ENCODE assay signal across 10 mouse cellular contexts in genomic region chr7:75107441-75107840, GRCm38 (mm10).
DNase-seq lines count a peak whose midpoint lies in the region; ATAC-seq lines count a peak whose summit lies in the region.
"Had no signal": no experiment of that assay in that cellular context is flagged by ENCODE, and none has a peak within 500 bp of the region (broad histone marks: within the 10 kb centered on the region; RNA-seq: fewer than 3 reads in every experiment).

No protein-coding gene starts in this region.

- peaks cover 4% of the 10 kb centered on the region; the same call in 1 of the 2 replicates for H3K4me1 ChIP-seq in neural tube, embryonic 15.5 days
- H3K4me1 ChIP-seq: heart, embryonic 13.5 days had no signal

- no peak for ATAC-seq in neural tube, embryonic 15.5 days (ENCODE audit: low FRiP score)

- intact Hi-C loops in gastrocnemius, postnatal 36 days (cut with DNase I) = loop anchor here (5.0 kb wide), 1 partner anchor 685 kb away; no protein-coding TSS in a partner anchor

- no peaks in the 10 kb centered on the region for H3K27me3 ChIP-seq in neural tube, embryonic 15.5 days (replicated peaks)
- H3K27me3 ChIP-seq: midbrain, embryonic 12.5 days had no signal

- no peaks in the 10 kb centered on the region for H3K36me3 ChIP-seq in neural tube, embryonic 15.5 days
- H3K36me3 ChIP-seq: heart, embryonic 13.5 days; midbrain, embryonic 12.5 days had no signal

- H3K4me3 ChIP-seq in neural tube, embryonic 15.5 days (replicated peaks) = no peak overlapping the region
- H3K4me3 ChIP-seq: heart, embryonic 13.5 days; midbrain, embryonic 12.5 days had no signal

- no peak overlapping the region for H3K27ac ChIP-seq in neural tube, embryonic 15.5 days (replicated peaks)
- H3K27ac ChIP-seq: heart, embryonic 13.5 days; midbrain, embryonic 12.5 days had no signal

- no peak overlapping the region for H3K9ac ChIP-seq in neural tube, embryonic 15.5 days (replicated peaks)
- H3K9ac ChIP-seq: heart, embryonic 13.5 days; midbrain, embryonic 12.5 days had no signal

- peak; percentile 36 for DNase-seq in gastrocnemius, postnatal 10 days
- DNase-seq in gastrocnemius, postnatal 36 days = no peak
- peak; percentile 36 for DNase-seq in neural tube, embryonic 10.5 days (ENCODE audit: extremely low spot score, low spot score)
- DNase-seq in adrenal gland, adult 18-20 months (ENCODE audit: low spot score in 2 of 2) = peak; percentile 17 to 36
- peak; percentile 33 for DNase-seq in hindlimb bud, embryonic 11.5 days (ENCODE audit: extremely low spot score, low read depth, low spot score)
- DNase-seq in lung, postnatal 4 days = peak; percentile 30 to 59
- no peak for DNase-seq in B cell, adult 2 months

- no peak overlapping the region for H3K4me2 ChIP-seq in neural tube, embryonic 15.5 days
- H3K4me2 ChIP-seq: heart, embryonic 13.5 days; midbrain, embryonic 12.5 days had no signal

- H3K9me3 ChIP-seq in neural tube, embryonic 15.5 days (replicated peaks) = no peaks in the 10 kb centered on the region
- H3K9me3 ChIP-seq: heart, embryonic 13.5 days; midbrain, embryonic 12.5 days had no signal

Comparison
In these comparisons a context has a peak if more than half of its experiments do, and no peak if none do; other contexts are left out.
1. DNase-seq: peak in gastrocnemius, postnatal 10 days (single experiment), neural tube, embryonic 10.5 days (single experiment), adrenal gland, adult 18-20 months (2 of 2), hindlimb bud, embryonic 11.5 days (single experiment) and lung, postnatal 4 days (2 of 2); none in gastrocnemius, postnatal 36 days (0 of 2) and B cell, adult 2 months (0 of 2).